Comparison of ENCODE assay signal across 8 mouse cellular contexts in genomic region chr10:43578754-43579380, GRCm38 (mm10). TPM values are rescaled to one million over a fixed set of nuclear protein-coding genes. Genes with fewer than 3 reads are reported as not detected.
DNase-seq lines count a peak whose midpoint lies in the region; ATAC-seq and TF ChIP-seq lines count a peak whose summit lies in the region.

No protein-coding gene starts in this region.

- H3K9ac ChIP-seq in forebrain, embryonic 16.5 days (replicated peaks; ENCODE audit: low read depth, low read length), result peak overlapping the region; percentile 99
- H3K9ac ChIP-seq in hindbrain, embryonic 14.5 days, result peak overlapping the region; percentile 95
- H3K9ac ChIP-seq in liver, embryonic 12.5 days, result peak overlapping the region; percentile 94
- peak overlapping the region; percentile 69 for H3K9ac ChIP-seq in stomach, postnatal 0 days (ENCODE audit: low read length)

- no peak overlapping the region for H3ac ChIP-seq in myocyte (ENCODE audit: control insufficient read depth, insufficient read length)

- H3K27ac ChIP-seq in cerebellum, adult 2 months (ENCODE audit: insufficient read depth, low read length), result no peak overlapping the region
- H3K27ac ChIP-seq in forebrain, embryonic 16.5 days (ENCODE audit: low read length), result peak overlapping the region; percentile 99
- peak overlapping the region; percentile 99 for H3K27ac ChIP-seq in hindbrain, embryonic 14.5 days
- peak overlapping the region; percentile 97 for H3K27ac ChIP-seq in liver, embryonic 12.5 days
- peak overlapping the region; percentile 96 for H3K27ac ChIP-seq in stomach, postnatal 0 days (replicated peaks)

- peak overlapping the region; percentile 79 for H3K4me2 ChIP-seq in forebrain, embryonic 16.5 days (ENCODE audit: low read length)
- peak overlapping the region; percentile 67 for H3K4me2 ChIP-seq in hindbrain, embryonic 14.5 days (replicated peaks)
- peak overlapping the region; percentile 85 for H3K4me2 ChIP-seq in liver, embryonic 12.5 days
- peak overlapping the region; percentile 91 for H3K4me2 ChIP-seq in myocyte (ENCODE audit: low read depth)
- H3K4me2 ChIP-seq in stomach, postnatal 0 days (replicated peaks; ENCODE audit: low read depth), result peak overlapping the region; percentile 96

- peak in 1 of 2 experiments; percentile 15 for DNase-seq in cerebellum, adult 2 months
- DNase-seq in cerebellum, adult 18-20 months, result no peak
- peak; percentile 35 to 59 for DNase-seq in adrenal gland, postnatal 4 days (ENCODE audit: low spot score in 2 of 2)
- peak; percentile 90 for DNase-seq in hindbrain, embryonic 14.5 days (ENCODE audit: low spot score)
- DNase-seq in stomach, postnatal 0 days (ENCODE audit: low spot score), result peak; percentile 96

- TF ChIP-seq POLR2A in cerebellum, adult 2 months (IDR thresholded peaks at IDR 0.05; ENCODE audit: borderline replicate concordance, insufficient read depth, low read length), result no peak
- TF ChIP-seq POLR2A in myocyte (IDR thresholded peaks at IDR 0.05; ENCODE audit: insufficient read length, low read depth), result peak; percentile 55

- H3K27me3 ChIP-seq in cerebellum, adult 2 months (ENCODE audit: control insufficient read depth, insufficient read depth, low read length), result peaks cover 4% of the 10 kb centered on the region; the same call in 1 of the 2 replicates
- H3K27me3 ChIP-seq in forebrain, embryonic 16.5 days (replicated peaks; ENCODE audit: control insufficient read depth, insufficient read depth, low read length), result no peaks in the 10 kb centered on the region
- no peaks in the 10 kb centered on the region for H3K27me3 ChIP-seq in hindbrain, embryonic 14.5 days (ENCODE audit: control insufficient read depth, insufficient read depth, low read length)
- peaks cover 5% of the 10 kb centered on the region for H3K27me3 ChIP-seq in liver, embryonic 12.5 days (replicated peaks)
- no peaks in the 10 kb centered on the region for H3K27me3 ChIP-seq in myocyte (ENCODE audit: control insufficient read depth, insufficient read depth, insufficient read length)
- H3K27me3 ChIP-seq in stomach, postnatal 0 days (ENCODE audit: control insufficient read depth, insufficient read depth, low read length), result no peaks in the 10 kb centered on the region

- peak overlapping the region; percentile 42 for H3K4me3 ChIP-seq in cerebellum, adult 2 months (replicated peaks; ENCODE audit: insufficient read depth, low read depth, low read length)
- H3K4me3 ChIP-seq in forebrain, embryonic 16.5 days (replicated peaks; ENCODE audit: low read length), result peak overlapping the region; percentile 89
- peak overlapping the region; percentile 79 for H3K4me3 ChIP-seq in hindbrain, embryonic 14.5 days (replicated peaks; ENCODE audit: low read length)
- H3K4me3 ChIP-seq in liver, embryonic 12.5 days, result peak overlapping the region; percentile 87
- H3K4me3 ChIP-seq in myocyte, result peak overlapping the region; percentile 37
- H3K4me3 ChIP-seq in stomach, postnatal 0 days (ENCODE audit: low read depth, low read length), result peak overlapping the region; percentile 48

- no peaks in the 10 kb centered on the region for H3K9me3 ChIP-seq in forebrain, embryonic 16.5 days (ENCODE audit: control insufficient read depth, low read length)
- H3K9me3 ChIP-seq in hindbrain, embryonic 14.5 days (ENCODE audit: control insufficient read depth, low read length), result no peaks in the 10 kb centered on the region
- no peaks in the 10 kb centered on the region for H3K9me3 ChIP-seq in liver, embryonic 12.5 days (replicated peaks)
- H3K9me3 ChIP-seq in stomach, postnatal 0 days (ENCODE audit: control insufficient read depth, low read length), result no peaks in the 10 kb centered on the region

- no peak for TF ChIP-seq CTCF in cerebellum, adult 2 months (IDR thresholded peaks at IDR 0.05; ENCODE audit: borderline replicate concordance, insufficient read depth, low read depth, low read length)
- TF ChIP-seq CTCF in stomach, postnatal 0 days (IDR thresholded peaks at IDR 0.05; ENCODE audit: low read depth), result no peak

- ATAC-seq in forebrain, embryonic 16.5 days, result peak; percentile 89
- peak; percentile 90 for ATAC-seq in hindbrain, embryonic 14.5 days (ENCODE audit: low FRiP score)
- ATAC-seq in liver, embryonic 12.5 days, result peak; percentile 86
- peak; percentile 83 for ATAC-seq in stomach, postnatal 0 days (ENCODE audit: low FRiP score, low TSS enrichment)

- H3K4me1 ChIP-seq in cerebellum, adult 2 months (ENCODE audit: control insufficient read depth, insufficient read depth, low read length), result no peaks in the 10 kb centered on the region
- H3K4me1 ChIP-seq in forebrain, embryonic 16.5 days (replicated peaks; ENCODE audit: control insufficient read depth, insufficient read depth, low read length), result peaks cover 12% of the 10 kb centered on the region
- peaks cover 20% of the 10 kb centered on the region for H3K4me1 ChIP-seq in hindbrain, embryonic 14.5 days (replicated peaks; ENCODE audit: control insufficient read depth, insufficient read depth, low read length)
- peaks cover 49% of the 10 kb centered on the region for H3K4me1 ChIP-seq in liver, embryonic 12.5 days
- no peaks in the 10 kb centered on the region for H3K4me1 ChIP-seq in stomach, postnatal 0 days (replicated peaks; ENCODE audit: control insufficient read depth, insufficient read depth)

- 1% methylated on average over 60 of the region's 65 CpGs for WGBS in cerebellum, adult 2 months
- under 1% methylated on average over 58 of the region's 65 CpGs for WGBS in forebrain, embryonic 16.5 days
- under 1% methylated on average over 43 of the region's 65 CpGs for WGBS in hindbrain, embryonic 14.5 days
- WGBS in liver, embryonic 12.5 days (ENCODE audit: insufficient replicate concordance), result under 1% methylated on average over 57 of the region's 65 CpGs
- WGBS in stomach, postnatal 0 days, result under 1% methylated on average over 40 of the region's 65 CpGs

- H3K36me3 ChIP-seq in forebrain, embryonic 16.5 days (ENCODE audit: control insufficient read depth, insufficient read depth), result peaks cover 11% of the 10 kb centered on the region
- peaks cover 16% of the 10 kb centered on the region for H3K36me3 ChIP-seq in hindbrain, embryonic 14.5 days (replicated peaks; ENCODE audit: control insufficient read depth, insufficient read depth)
- peaks cover 41% of the 10 kb centered on the region for H3K36me3 ChIP-seq in liver, embryonic 12.5 days
- H3K36me3 ChIP-seq in myocyte (ENCODE audit: control insufficient read depth, insufficient read depth), result no peaks in the 10 kb centered on the region
- H3K36me3 ChIP-seq in stomach, postnatal 0 days (ENCODE audit: control insufficient read depth, insufficient read depth, low read length), result no peaks in the 10 kb centered on the region

- no peaks in the 10 kb centered on the region for H3K79me2 ChIP-seq in myocyte (ENCODE audit: control insufficient read depth, insufficient read depth)

- no peak for TF ChIP-seq EP300 in stomach, postnatal 0 days (optimal IDR thresholded peaks at IDR 0.05)

TF ChIP-seq in myocyte, 11 proteins besides CTCF, POLR2A, EP300 and RAD21:
- peak; percentile 43 for TF ChIP-seq POLR2AphosphoS2 (IDR thresholded peaks at IDR 0.05; ENCODE audit: insufficient read length, low read depth)
- no peak for TF ChIP-seq REST (IDR thresholded peaks at IDR 0.05; ENCODE audit: insufficient read depth, insufficient read length)

RNA-seq across cellular contexts. Expression of gene Cd24a, which starts 0.8 kb away (rescaled TPM):
- polyA plus RNA-seq in cerebellum, adult 2 months (2012; rRNA removed), result 26.4 and 39.5 TPM in 2 replicates
- total RNA-seq in adrenal gland, postnatal 4 days (2021), result 100 to 1,000 TPM; 139 to 224 TPM
- polyA plus RNA-seq in forebrain, embryonic 16.5 days (2015; fragmentation: Nextera tagmentation; extraction: Ambion mirVana), result 918 and 1,051 TPM in 2 replicates
- 938 and 954 TPM in 2 replicates for polyA plus RNA-seq in hindbrain, embryonic 14.5 days (2014; fragmentation: Nextera tagmentation; extraction: Ambion mirVana)
- polyA plus RNA-seq in liver, embryonic 12.5 days (2016; fragmentation: Nextera tagmentation; extraction: Ambion mirVana), result 819 and 854 TPM in 2 replicates
- 31.2 TPM for polyA plus RNA-seq in myocyte (2012; fragmentation: generic; extraction: Trizol)
- 397 and 409 TPM in 2 replicates for polyA plus RNA-seq in stomach, postnatal 0 days (2015; fragmentation: Nextera tagmentation; extraction: Ambion mirVana)

RNA-seq across cellular contexts. Expression of gene 1700021F05Rik, which starts 38.1 kb away (rescaled TPM):
- 37.6 and 40.9 TPM in 2 replicates for polyA plus RNA-seq in cerebellum, adult 2 months (2012; rRNA removed)
- 10 to 100 TPM; 71.8 to 72.3 TPM for total RNA-seq in adrenal gland, postnatal 4 days (2021)
- polyA plus RNA-seq in forebrain, embryonic 16.5 days (2015; fragmentation: Nextera tagmentation; extraction: Ambion mirVana), result 74.2 and 75.8 TPM in 2 replicates
- 66.1 and 66.7 TPM in 2 replicates for polyA plus RNA-seq in hindbrain, embryonic 14.5 days (2014; fragmentation: Nextera tagmentation; extraction: Ambion mirVana)
- 46.4 and 50.8 TPM in 2 replicates for polyA plus RNA-seq in liver, embryonic 12.5 days (2016; fragmentation: Nextera tagmentation; extraction: Ambion mirVana)
- 52.6 TPM for polyA plus RNA-seq in myocyte (2012; fragmentation: generic; extraction: Trizol)
- 47.0 and 48.9 TPM in 2 replicates for polyA plus RNA-seq in stomach, postnatal 0 days (2015; fragmentation: Nextera tagmentation; extraction: Ambion mirVana)

RNA-seq across cellular contexts. Expression of gene Gm9803, which starts 55.0 kb away (rescaled TPM):
- 13.4 and 15.7 TPM in 2 replicates for polyA plus RNA-seq in cerebellum, adult 2 months (2012; rRNA removed)
- total RNA-seq in adrenal gland, postnatal 4 days (2021), result 10 to 100 TPM; 11.7 to 16.4 TPM
- polyA plus RNA-seq in forebrain, embryonic 16.5 days (2015; fragmentation: Nextera tagmentation; extraction: Ambion mirVana), result 23.0 TPM in 2 replicates
- 14.5 and 25.4 TPM in 2 replicates for polyA plus RNA-seq in hindbrain, embryonic 14.5 days (2014; fragmentation: Nextera tagmentation; extraction: Ambion mirVana)
- polyA plus RNA-seq in liver, embryonic 12.5 days (2016; fragmentation: Nextera tagmentation; extraction: Ambion mirVana), result 9.6 and 11.7 TPM in 2 replicates
- 11.3 TPM for polyA plus RNA-seq in myocyte (2012; fragmentation: generic; extraction: Trizol)
- 14.3 and 14.8 TPM in 2 replicates for polyA plus RNA-seq in stomach, postnatal 0 days (2015; fragmentation: Nextera tagmentation; extraction: Ambion mirVana)

Comparison
In these comparisons a context has a peak if more than half of its experiments do, and no peak if none do; other contexts are left out.
1. DNase-seq: peak in adrenal gland, postnatal 4 days (2 of 2), hindbrain, embryonic 14.5 days (single experiment) and stomach, postnatal 0 days (single experiment); none in cerebellum, adult 18-20 months (0 of 2).
2. H3K4me3 ChIP-seq: peak in every context shown above with its lines; median percentile 89 in forebrain, embryonic 16.5 days; 87 in liver, embryonic 12.5 days; 79 in hindbrain, embryonic 14.5 days; 48 in stomach, postnatal 0 days; 42 in cerebellum, adult 2 months; 37 in myocyte.
3. Peak in every context shown above with its lines, with median percentiles within 50 percentile points of each other: ATAC-seq, H3K4me2 ChIP-seq and H3K9ac ChIP-seq.